Mouse (Mus musculus) embryonic facial prominence, embryonic 14.5 days (tissue): ENCODE measurements around the gene Scyl1. TPM values are rescaled to one million over a fixed set of nuclear protein-coding genes. Genes with fewer than 3 reads are reported as not detected.

Experiments
- polyA plus RNA-seq: library from polyadenylated mRNA; unstranded; fragments of >200 nt; fragmentation: Nextera tagmentation; extraction: Ambion mirVana; gene quantifications from 2 replicates; pipeline ENCODE4 v1.2.1, GENCODE M21; 2014

The Scyl1 gene
- polyA plus RNA-seq, 1 experiment from 2014 or later: 79.8 TPM

Other genes with a start within 250 kb of the Scyl1 start
- gene Ovol1, start 210.8 kb downstream of the Scyl1 start, polyA plus RNA-seq: 6.1 and 6.4 TPM in 2 replicates
- 3.3 and 3.8 TPM in 2 replicates for gene Ap5b1, start 203.4 kb downstream of the Scyl1 start, polyA plus RNA-seq
- 94.8 and 110 TPM in 2 replicates for gene Rnaseh2c, start 169.5 kb downstream of the Scyl1 start, polyA plus RNA-seq
- 24.7 and 32.5 TPM in 2 replicates for gene Kat5, start 161.2 kb downstream of the Scyl1 start, polyA plus RNA-seq
- gene Rela, start 133.9 kb downstream of the Scyl1 start, polyA plus RNA-seq: 49.2 and 52.9 TPM in 2 replicates
- 24.4 and 26.6 TPM in 2 replicates for gene Sipa1, start 107.7 kb downstream of the Scyl1 start, polyA plus RNA-seq
- gene Map3k11, start 82.7 kb downstream of the Scyl1 start, polyA plus RNA-seq: 18.9 and 23.3 TPM in 2 replicates
- gene Pcnx3, start 82.5 kb downstream of the Scyl1 start, polyA plus RNA-seq: 24.1 and 32.1 TPM in 2 replicates
- 0.34 and 1.7 TPM in 2 replicates for gene Kcnk7, start 67.1 kb downstream of the Scyl1 start, polyA plus RNA-seq
- gene Ehbp1l1, start 45.1 kb downstream of the Scyl1 start, polyA plus RNA-seq: 34.2 and 43.4 TPM in 2 replicates
- 101 and 111 TPM in 2 replicates for gene Fam89b, start 41.8 kb downstream of the Scyl1 start, polyA plus RNA-seq
- 59.2 and 68.0 TPM in 2 replicates for gene Ltbp3, start 30.5 kb downstream of the Scyl1 start, polyA plus RNA-seq
- gene Frmd8, start 103.9 kb upstream of the Scyl1 start, polyA plus RNA-seq: 20.6 and 25.8 TPM in 2 replicates
- gene Slc25a45, start 106.4 kb upstream of the Scyl1 start, polyA plus RNA-seq: 2.8 and 3.0 TPM in 2 replicates
- gene Tigd3, start 122.7 kb upstream of the Scyl1 start, polyA plus RNA-seq: 1.4 and 2.0 TPM in 2 replicates
- 124 and 143 TPM in 2 replicates for gene Dpf2, start 141.6 kb upstream of the Scyl1 start, polyA plus RNA-seq
- 14.0 and 16.2 TPM in 2 replicates for gene Cdc42ep2, start 153.4 kb upstream of the Scyl1 start, polyA plus RNA-seq
- 59.1 and 65.2 TPM in 2 replicates for gene Pola2, start 192.8 kb upstream of the Scyl1 start, polyA plus RNA-seq
- gene Slc22a20, start 214.7 kb upstream of the Scyl1 start, polyA plus RNA-seq: not detected in 2 replicates
- gene Capn1, start 244.5 kb upstream of the Scyl1 start, polyA plus RNA-seq: 16.8 and 19.0 TPM in 2 replicates